Mouse (Mus musculus) limb, embryonic 14.5 days (tissue): Measurements from ENCODE around the gene Aig1. TPM values are rescaled to one million over a fixed set of nuclear protein-coding genes. Genes with fewer than 3 reads are reported as not detected.
"Not testable (repeated sequence)": the region's sequence is repeated elsewhere in the genome, so short reads cannot be mapped to it uniquely, and the experiment has no call there.

Experiments used
- ATAC-seq: fragments of 200-750 bp; cut with Nextera tagmentation; 2 replicates; pipeline ENCODE4 v1.8.0; 2017; ENCODE audit warnings: low read depth, moderate number of reproducible peaks, moderate TSS enrichment; ENCODE audit not compliant: low FRiP score
- DNase-seq: peaks from one replicate; pipeline ENCODE4 v3.0.0-alpha.2; 2015; ENCODE audit warnings: low spot score
- H3K27ac ChIP-seq: fragments of 300-500 bp; sonication (generic); replicated peaks from 2 replicates; pipeline ENCODE4 v1.5.1; 2014; ENCODE audit warnings: low read depth, mild to moderate bottlenecking, low read length, moderate library complexity, mixed read lengths
- H3K27me3 ChIP-seq: fragments of 300-500 bp; sonication (generic); 2 replicates; pipeline ENCODE4 v1.6.1; 2014; ENCODE audit warnings: low read length, mixed read lengths; ENCODE audit not compliant: control insufficient read depth, insufficient read depth
- H3K36me3 ChIP-seq: fragments of 300-500 bp; sonication (generic); 2 replicates; pipeline ENCODE4 v1.6.1; 2014; ENCODE audit warnings: mild to moderate bottlenecking, low read length, moderate library complexity, mixed read lengths; ENCODE audit not compliant: control insufficient read depth, insufficient read depth
- H3K4me1 ChIP-seq: fragments of 300-500 bp; sonication (generic); 2 replicates; pipeline ENCODE4 v1.6.1; 2014; ENCODE audit warnings: antibody characterized with exemption, low read length, mixed read lengths; ENCODE audit not compliant: control insufficient read depth, insufficient read depth
- H3K4me2 ChIP-seq: fragments of 300-500 bp; sonication (generic); replicated peaks from 2 replicates; pipeline ENCODE4 v1.6.1; 2014; ENCODE audit warnings: low read depth, mild to moderate bottlenecking, low read length, moderate library complexity; ENCODE audit not compliant: severe bottlenecking
- H3K4me3 ChIP-seq: fragments of 300-500 bp; sonication (generic); replicated peaks from 2 replicates; pipeline ENCODE4 v1.5.1; 2014; ENCODE audit warnings: low read length
- H3K9ac ChIP-seq: fragments of 300-500 bp; sonication (generic); 2 replicates; pipeline ENCODE4 v1.6.1; 2014; ENCODE audit warnings: mild to moderate bottlenecking, low read depth, low read length, moderate library complexity; ENCODE audit not compliant: severe bottlenecking
- H3K9me3 ChIP-seq: fragments of 300-500 bp; sonication (generic); 2 replicates; pipeline ENCODE4 v1.6.1; 2016; ENCODE audit warnings: low read length; ENCODE audit not compliant: control insufficient read depth
- POLR2A ChIP-seq: fragments of 200-500 bp; IDR thresholded peaks from 2 replicates; pipeline ENCODE4 v1.8.0; 2012; ENCODE audit warnings: inconsistent platforms, mild to moderate bottlenecking, moderate library complexity, borderline replicate concordance; ENCODE audit not compliant: insufficient read depth, insufficient read length; ENCODE audit errors: extremely low read depth
- WGBS: fragments of 180-500 bp; shearing (Covaris S2); extraction: QIAGEN DNeasy Blood & Tissue Kit; methylation state at CpG from one replicate; pipeline ENCODE4 v1.1.7; 2014; 5-methylcytosine and 5-hydroxymethylcytosine counted together
- polyA plus RNA-seq, 2 experiments: library from polyadenylated mRNA; depleted of rRNA in 1 of 2; stranded (reverse) in 1 of 2; unstranded in 1 of 2; fragments of >200 nt; fragmentation: Nextera tagmentation in 1 of 2; extraction: Ambion mirVana in 1 of 2; gene quantifications; 2 replicates each; pipeline versions ENCODE4 v1.2.1 to v1.2.3; 2012 to 2014

Gene Aig1
- polyA plus RNA-seq, 2 experiments = 20.0 to 33.7 TPM

GRCm38 (mm10) chr10:13905618-13906017, 36.8 kb upstream of the Aig1 start:
- Histone ChIP-seq H3K27me3 (no peaks in the 10 kb centered on the region), H3K4me1 (no peaks in the 10 kb centered on the region), H3K9me3 (0 out of 2 replicates have a peak, but pooled peaks cover 4% of the 10 kb centered on the region), H3K36me3 (no peaks in the 10 kb centered on the region), H3K4me3 (no peak overlapping the region), H3K27ac (no peak overlapping the region), H3K9ac (no peak overlapping the region), H3K4me2 (no peak overlapping the region)
- TF ChIP-seq POLR2A = no peak
- 89% methylated on average over 9 of the region's 9 CpGs for WGBS
- ATAC-seq = no peak
- DNase-seq = no peak

DNA sequence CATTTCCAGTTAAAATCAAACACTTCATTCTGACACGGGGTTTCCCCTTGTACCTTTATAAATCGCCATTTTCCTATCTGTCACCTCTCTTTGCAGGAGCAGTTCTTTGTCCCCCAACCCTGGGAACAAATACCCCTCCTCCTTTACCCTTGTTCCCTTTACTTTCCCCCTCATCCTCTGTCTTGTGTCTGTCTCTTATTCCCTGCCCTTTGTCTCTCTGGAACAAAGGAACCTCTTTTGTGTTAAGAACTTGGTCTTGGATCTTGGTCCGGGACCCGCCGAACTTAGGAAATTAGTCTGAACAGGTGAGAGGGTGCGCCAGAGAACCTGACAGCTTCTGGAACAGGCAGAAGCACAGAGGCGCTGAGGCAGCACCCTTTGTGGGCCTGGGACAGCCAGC, 24.0 kb upstream of the Aig1 start:
- not testable (repeated sequence) for H3K4me2 ChIP-seq, H3K27me3 ChIP-seq, DNase-seq, H3K9ac ChIP-seq, H3K27ac ChIP-seq, H3K9me3 ChIP-seq, ATAC-seq, H3K36me3 ChIP-seq, H3K4me1 ChIP-seq, H3K4me3 ChIP-seq
- WGBS = 84% methylated on average over 6 of the region's 7 CpGs

DNA sequence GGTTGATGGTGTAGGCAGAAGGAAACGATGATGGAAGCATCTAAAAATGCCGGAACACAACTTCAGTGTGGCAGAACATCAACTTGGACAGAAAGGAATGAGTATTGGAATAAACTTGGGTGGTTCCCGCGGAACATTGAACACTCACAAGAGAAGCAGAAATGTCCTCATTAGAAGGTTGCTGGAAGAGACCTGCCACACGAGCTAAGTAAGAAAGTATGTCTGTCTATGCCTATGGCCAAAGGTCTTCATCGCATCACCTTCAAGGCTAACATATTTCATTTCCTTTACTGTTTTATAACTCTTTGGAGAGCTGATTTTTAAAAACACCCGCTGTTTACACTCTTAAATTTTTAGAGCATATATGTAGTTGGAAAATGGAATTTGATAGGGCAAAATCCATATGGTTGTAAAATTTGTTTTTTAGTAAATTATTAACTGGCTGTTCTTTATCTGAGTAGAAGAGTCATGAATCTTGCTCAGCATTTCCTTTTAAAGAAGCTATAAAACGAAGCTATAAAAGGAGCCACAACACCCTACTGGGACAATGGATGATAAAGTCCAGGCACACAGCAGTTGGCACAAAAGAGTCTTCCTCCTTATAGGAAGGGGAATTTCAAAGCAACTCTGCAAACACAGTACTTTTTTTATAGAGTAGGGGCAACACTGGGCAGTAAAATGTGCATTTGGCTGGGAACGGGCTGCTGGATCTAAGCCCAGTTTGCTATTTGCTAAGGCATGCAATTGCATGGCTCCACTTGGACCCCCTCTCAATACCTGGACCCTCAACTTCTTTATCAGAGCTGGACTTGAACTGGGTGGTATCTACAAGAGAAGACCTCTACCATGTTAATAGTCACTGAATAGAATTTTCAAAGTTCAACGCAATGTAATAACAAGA, 14.4 kb upstream of the Aig1 start:
- WGBS = 59% methylated on average over 10 of the region's 10 CpGs
- no peaks in the 10 kb centered on the region for H3K9me3 ChIP-seq
- DNase-seq (peak; percentile 37), ATAC-seq (no peak)
- H3K27me3 ChIP-seq = no peaks in the 10 kb centered on the region
- no peaks in the 10 kb centered on the region for H3K36me3 ChIP-seq
- no peak overlapping the region for H3K4me2 ChIP-seq
- H3K4me3 ChIP-seq = no peak overlapping the region
- H3K4me1 ChIP-seq = 0 out of 2 replicates have a peak, but pooled peaks cover 3% of the 10 kb centered on the region
- no peak for TF ChIP-seq POLR2A
- H3K27ac ChIP-seq = no peak overlapping the region
- H3K9ac ChIP-seq = no peak overlapping the region

DNA sequence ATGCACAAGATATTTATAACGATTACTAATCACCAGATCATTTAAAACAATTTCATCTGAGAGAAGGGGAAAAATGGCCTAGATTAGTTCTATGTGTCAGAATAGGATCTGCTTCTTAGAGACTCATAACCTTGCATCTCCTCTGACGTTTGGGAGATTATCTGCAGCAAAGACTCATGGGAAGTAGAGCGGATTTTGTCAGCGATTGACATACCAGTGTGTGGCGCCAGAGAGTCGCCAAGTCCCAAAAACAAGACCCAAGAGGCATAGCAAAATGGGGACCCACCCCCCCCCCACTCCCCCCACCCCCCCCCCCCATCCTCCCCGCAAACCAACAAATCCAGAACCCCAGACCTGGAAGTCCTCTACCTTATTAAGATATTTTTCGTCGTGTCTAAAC, 13.7 kb upstream of the Aig1 start:
- Histone ChIP-seq H3K4me3 (no peak overlapping the region), H3K27me3 (no peaks in the 10 kb centered on the region), H3K9me3 (no peaks in the 10 kb centered on the region), H3K4me2 (no peak overlapping the region), H3K4me1 (0 out of 2 replicates have a peak, but pooled peaks cover 3% of the 10 kb centered on the region), H3K9ac (no peak overlapping the region), H3K36me3 (no peaks in the 10 kb centered on the region), H3K27ac (no peak overlapping the region)
- no peak for ATAC-seq
- 69% methylated on average over 8 of the region's 9 CpGs for WGBS
- no peak for TF ChIP-seq POLR2A
- DNase-seq = no peak

- no peak for TF ChIP-seq POLR2A
- ATAC-seq (no peak), DNase-seq (no peak)
- H3K4me2 ChIP-seq = no peak overlapping the region
- no peak overlapping the region for H3K27ac ChIP-seq
- no peaks in the 10 kb centered on the region for H3K36me3 ChIP-seq
- no peaks in the 10 kb centered on the region for H3K9me3 ChIP-seq
- no peaks in the 10 kb centered on the region for H3K27me3 ChIP-seq
- no peak overlapping the region for H3K4me3 ChIP-seq
- WGBS = 76% methylated on average over 4 of the region's 4 CpGs
- H3K4me1 ChIP-seq = 0 out of 2 replicates have a peak, but pooled peaks cover 3% of the 10 kb centered on the region
- no peak overlapping the region for H3K9ac ChIP-seq
Observed at GRCm38 (mm10) chr10:13878696-13879095, 9.9 kb upstream of the Aig1 start.
